Mouse (Mus musculus) limb, embryonic 12.5 days (tissue): ENCODE data around the gene Hfe2. TPM values are rescaled to one million over a fixed set of nuclear protein-coding genes. Genes with fewer than 3 reads are reported as not detected.

Experiments used
- ATAC-seq: fragments of 200-750 bp; cut with Nextera tagmentation; 2 replicates; pipeline ENCODE4 v1.8.0; 2017; ENCODE audit warnings: low read depth, moderate TSS enrichment; ENCODE audit not compliant: insufficient number of reproducible peaks, insufficient read depth, low FRiP score, low TSS enrichment
- H3K27ac ChIP-seq: fragments of 300-500 bp; sonication (generic); 2 replicates; pipeline ENCODE4 v1.5.1; 2016; ENCODE audit warnings: mild to moderate bottlenecking, moderate library complexity
- H3K27me3 ChIP-seq: fragments of 300-500 bp; sonication (generic); 2 replicates; pipeline ENCODE4 v1.6.1; 2016; ENCODE audit warnings: mild to moderate bottlenecking, moderate library complexity
- H3K36me3 ChIP-seq: fragments of 300-500 bp; sonication (generic); 2 replicates; pipeline ENCODE4 v1.6.1; 2016; ENCODE audit warnings: mild to moderate bottlenecking, moderate library complexity
- H3K4me1 ChIP-seq: fragments of 300-500 bp; sonication (generic); replicated peaks from 2 replicates; pipeline ENCODE4 v1.6.1; 2016
- H3K4me2 ChIP-seq: fragments of 300-500 bp; sonication (generic); 2 replicates; pipeline ENCODE4 v1.6.1; 2016; ENCODE audit warnings: mild to moderate bottlenecking, moderate library complexity
- H3K4me3 ChIP-seq: fragments of 300-500 bp; sonication (generic); replicated peaks from 2 replicates; pipeline ENCODE4 v1.5.1; 2016; ENCODE audit warnings: mild to moderate bottlenecking
- H3K9ac ChIP-seq: fragments of 300-500 bp; sonication (generic); replicated peaks from 2 replicates; pipeline ENCODE4 v1.6.1; 2016; ENCODE audit warnings: mild to moderate bottlenecking, moderate library complexity
- H3K9me3 ChIP-seq: fragments of 300-500 bp; sonication (generic); 2 replicates; pipeline ENCODE4 v1.6.1; 2016; ENCODE audit warnings: mild to moderate bottlenecking, moderate library complexity
- whole genome bisulfite sequencing: fragments of 180-500 bp; shearing (Covaris S2); methylation state at CpG from one replicate; pipeline ENCODE4 v1.1.7; 2016; 5-methylcytosine and 5-hydroxymethylcytosine counted together
- polyA plus RNA-seq: library from polyadenylated mRNA; unstranded; fragments of >200 nt; fragmentation: Nextera tagmentation; extraction: Ambion mirVana; gene quantifications from 2 replicates; pipeline ENCODE4 v1.2.1, GENCODE M21; 2016

Hfe2 gene
- polyA plus RNA-seq, 1 experiment from 2014 or later, result 7.8 TPM

- no peak overlapping the region for H3K9ac ChIP-seq
- no peaks in the 10 kb centered on the region for H3K36me3 ChIP-seq
- H3K4me1 ChIP-seq, result peaks cover 28% of the 10 kb centered on the region
- WGBS, result 22% methylated on average over 8 of the region's 8 CpGs
- ATAC-seq, result no peak
- H3K9me3 ChIP-seq, result no peaks in the 10 kb centered on the region
- H3K27ac ChIP-seq, result peak overlapping the region; percentile 35; the same call in 1 of the 2 replicates
- H3K4me3 ChIP-seq, result no peak overlapping the region
- no peak overlapping the region for H3K4me2 ChIP-seq
- no peaks in the 10 kb centered on the region for H3K27me3 ChIP-seq
Measured at GRCm38 (mm10) chr3:96551203-96551602, 26.2 kb downstream of the Hfe2 start.

DNA sequence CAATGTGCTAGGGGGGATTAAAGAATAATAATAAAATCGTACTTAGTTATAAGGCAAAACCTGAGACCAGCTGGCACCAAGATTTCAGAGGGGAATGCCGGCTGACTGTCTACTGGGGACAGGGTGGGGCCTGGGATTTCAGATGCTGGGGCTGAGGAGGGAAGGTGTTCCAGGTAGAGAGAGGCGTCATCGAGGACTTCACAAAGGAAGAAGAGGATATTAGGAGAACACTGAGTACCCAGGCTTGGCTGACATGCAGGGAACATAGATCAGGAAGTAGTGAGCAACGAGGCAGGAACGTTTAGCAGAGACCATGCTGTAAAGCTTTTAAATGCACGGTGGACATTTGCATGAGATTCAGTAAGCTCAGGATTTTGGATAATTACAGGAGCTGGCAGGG, 26.9 kb downstream of the Hfe2 start:
- Histone ChIP-seq H3K4me1 (peaks cover 34% of the 10 kb centered on the region), H3K4me2 (no peak overlapping the region), H3K36me3 (no peaks in the 10 kb centered on the region), H3K27me3 (no peaks in the 10 kb centered on the region), H3K9me3 (no peaks in the 10 kb centered on the region), H3K4me3 (no peak overlapping the region), H3K27ac (no peak overlapping the region), H3K9ac (no peak overlapping the region)
- WGBS, result 70% methylated on average over 7 of the region's 7 CpGs
- ATAC-seq, result no peak

DNA sequence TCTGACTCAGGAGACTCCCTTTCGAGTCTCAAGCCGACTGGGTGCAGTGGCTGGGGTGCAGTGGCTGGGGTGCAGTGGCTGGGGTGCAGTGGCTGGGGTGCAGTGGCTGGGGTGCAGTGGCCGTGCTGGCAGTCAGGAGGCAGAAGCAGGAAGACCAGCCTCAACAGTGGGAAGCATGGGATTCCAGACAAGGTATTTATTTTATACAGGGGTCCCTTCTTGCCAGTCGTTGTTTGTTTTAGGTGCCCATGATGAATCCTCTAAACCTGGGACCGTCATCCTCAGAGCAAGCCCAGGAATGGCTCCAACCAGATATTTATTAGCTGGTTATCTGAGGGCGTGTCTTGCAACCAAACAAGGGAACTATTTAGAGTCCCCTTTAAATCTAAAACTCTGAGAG, 28.6 kb downstream of the Hfe2 start:
- H3K9me3 ChIP-seq, result no peaks in the 10 kb centered on the region
- H3K4me2 ChIP-seq, result no peak overlapping the region
- H3K4me1 ChIP-seq, result peaks cover 32% of the 10 kb centered on the region
- no peak overlapping the region for H3K27ac ChIP-seq
- H3K36me3 ChIP-seq, result no peaks in the 10 kb centered on the region
- ATAC-seq, result no peak
- H3K4me3 ChIP-seq, result no peak overlapping the region
- no peaks in the 10 kb centered on the region for H3K27me3 ChIP-seq
- 75% methylated on average over 6 of the region's 6 CpGs for WGBS
- no peak overlapping the region for H3K9ac ChIP-seq

DNA sequence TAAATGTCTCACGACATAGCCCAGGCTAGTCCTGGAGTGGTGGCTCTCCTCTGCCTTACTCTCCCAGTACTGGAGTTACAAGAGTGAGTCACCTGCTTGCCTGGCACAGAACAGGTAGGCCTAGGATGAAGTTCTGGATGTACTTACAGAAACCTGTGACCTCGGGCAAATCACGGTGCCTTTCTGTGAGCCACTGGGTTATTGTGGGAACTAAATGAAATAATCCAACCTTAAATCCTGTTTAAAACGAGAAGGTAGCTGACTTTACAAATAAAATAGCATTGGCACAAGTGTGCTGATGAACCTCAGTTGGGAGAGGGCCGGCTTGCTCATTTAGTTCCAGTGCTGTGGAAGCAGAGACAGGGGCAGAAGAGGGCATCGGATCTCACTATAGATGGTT, 29.3 kb downstream of the Hfe2 start:
- 80% methylated on average over 6 of the region's 6 CpGs for WGBS
- no peak for ATAC-seq
- no peak overlapping the region for H3K4me2 ChIP-seq
- no peaks in the 10 kb centered on the region for H3K9me3 ChIP-seq
- no peaks in the 10 kb centered on the region for H3K27me3 ChIP-seq
- H3K36me3 ChIP-seq, result peaks cover under 1% of the 10 kb centered on the region
- no peak overlapping the region for H3K9ac ChIP-seq
- H3K27ac ChIP-seq, result no peak overlapping the region
- H3K4me3 ChIP-seq, result no peak overlapping the region
- H3K4me1 ChIP-seq, result peaks cover 38% of the 10 kb centered on the region

GRCm38 (mm10) chr3:96555041-96555596, 30.1 kb downstream of the Hfe2 start:
- Histone ChIP-seq H3K4me2 (no peak overlapping the region), H3K4me3 (no peak overlapping the region), H3K36me3 (peaks cover 10% of the 10 kb centered on the region), H3K4me1 (peaks cover 47% of the 10 kb centered on the region), H3K27me3 (no peaks in the 10 kb centered on the region), H3K9ac (no peak overlapping the region; the same call in 1 of the 2 replicates), H3K9me3 (no peaks in the 10 kb centered on the region), H3K27ac (peak overlapping the region; percentile 86)
- ATAC-seq, result no peak
- 50% methylated on average over 12 of the region's 12 CpGs for whole genome bisulfite sequencing

- 83% methylated on average over 15 of the region's 15 CpGs for WGBS
- H3K27me3 ChIP-seq, result no peaks in the 10 kb centered on the region
- peak overlapping the region; percentile 71; the same call in 1 of the 2 replicates for H3K9ac ChIP-seq
- H3K4me1 ChIP-seq, result peaks cover 54% of the 10 kb centered on the region
- peak overlapping the region; percentile 76 for H3K4me2 ChIP-seq
- H3K9me3 ChIP-seq, result no peaks in the 10 kb centered on the region
- peaks cover 19% of the 10 kb centered on the region for H3K36me3 ChIP-seq
- no peak for ATAC-seq
- peak overlapping the region; percentile 65 for H3K4me3 ChIP-seq
- H3K27ac ChIP-seq, result peak overlapping the region; percentile 90
Measured at GRCm38 (mm10) chr3:96555999-96556614, 31.1 kb downstream of the Hfe2 start.

- Histone ChIP-seq H3K9ac (peak overlapping the region; percentile 71), H3K27me3 (no peaks in the 10 kb centered on the region), H3K4me1 (peaks cover 51% of the 10 kb centered on the region), H3K4me3 (peak overlapping the region; percentile 65), H3K9me3 (no peaks in the 10 kb centered on the region), H3K36me3 (peaks cover 24% of the 10 kb centered on the region), H3K27ac (peak overlapping the region; percentile 90), H3K4me2 (peak overlapping the region; percentile 76)
- no peak for ATAC-seq
- 10% methylated on average over 22 of the region's 22 CpGs for WGBS
Measured at GRCm38 (mm10) chr3:96556651-96557635, 32.0 kb downstream of the Hfe2 start.

GRCm38 (mm10) chr3:96557694-96558093, 32.7 kb downstream of the Hfe2 start, which contains the start of gene Txnip:
Gene Txnip (plus strand): TSS chr3:96557957.
- peak within 1 kb of the TSS; percentile 65 for H3K4me3 ChIP-seq
- no peaks in the 10 kb centered on the region for H3K9me3 ChIP-seq
- H3K27me3 ChIP-seq, result no peaks in the 10 kb centered on the region
- H3K4me1 ChIP-seq, result peaks cover 51% of the 10 kb centered on the region
- H3K9ac ChIP-seq, result peak within 1 kb of the TSS; percentile 74
- peak within 1 kb of the TSS; percentile 76 for H3K4me2 ChIP-seq
- ATAC-seq, result peak; percentile 99
- H3K27ac ChIP-seq, result peak within 1 kb of the TSS; percentile 90
- WGBS, result under 1% methylated on average over 26 of the region's 26 CpGs
- H3K36me3 ChIP-seq, result peaks cover 24% of the 10 kb centered on the region

- Histone ChIP-seq H3K9me3 (no peaks in the 10 kb centered on the region), H3K27me3 (no peaks in the 10 kb centered on the region), H3K9ac (peak overlapping the region; percentile 74), H3K27ac (peak overlapping the region; percentile 89), H3K36me3 (peaks cover 24% of the 10 kb centered on the region), H3K4me1 (peaks cover 51% of the 10 kb centered on the region), H3K4me3 (peak overlapping the region; percentile 65), H3K4me2 (peak overlapping the region; percentile 76)
- no peak for ATAC-seq
- under 1% methylated on average over 17 of the region's 17 CpGs for WGBS
Measured at GRCm38 (mm10) chr3:96558159-96558558, 33.2 kb downstream of the Hfe2 start.

GRCm38 (mm10) chr3:96558668-96559196, 33.8 kb downstream of the Hfe2 start:
- peak overlapping the region; percentile 76 for H3K4me2 ChIP-seq
- peaks cover 53% of the 10 kb centered on the region for H3K4me1 ChIP-seq
- peaks cover 24% of the 10 kb centered on the region for H3K36me3 ChIP-seq
- no peaks in the 10 kb centered on the region for H3K9me3 ChIP-seq
- H3K4me3 ChIP-seq, result peak overlapping the region; percentile 65
- no peak for ATAC-seq
- 0 out of 2 replicates have a peak overlapping the region, but pooled peaks have one; percentile 7 for H3K27ac ChIP-seq
- peak overlapping the region; percentile 74 for H3K9ac ChIP-seq
- 45% methylated on average over 10 of the region's 10 CpGs for WGBS
- no peaks in the 10 kb centered on the region for H3K27me3 ChIP-seq
